Mouse (Mus musculus): ENCODE measurements around the gene Pcx. TPM values are rescaled to one million over a fixed set of nuclear protein-coding genes. Genes with fewer than 3 reads are reported as not detected.

Gene Pcx
- polyA plus RNA-seq, 1 experiment from 2014 or later, result 14.1 TPM

DNA sequence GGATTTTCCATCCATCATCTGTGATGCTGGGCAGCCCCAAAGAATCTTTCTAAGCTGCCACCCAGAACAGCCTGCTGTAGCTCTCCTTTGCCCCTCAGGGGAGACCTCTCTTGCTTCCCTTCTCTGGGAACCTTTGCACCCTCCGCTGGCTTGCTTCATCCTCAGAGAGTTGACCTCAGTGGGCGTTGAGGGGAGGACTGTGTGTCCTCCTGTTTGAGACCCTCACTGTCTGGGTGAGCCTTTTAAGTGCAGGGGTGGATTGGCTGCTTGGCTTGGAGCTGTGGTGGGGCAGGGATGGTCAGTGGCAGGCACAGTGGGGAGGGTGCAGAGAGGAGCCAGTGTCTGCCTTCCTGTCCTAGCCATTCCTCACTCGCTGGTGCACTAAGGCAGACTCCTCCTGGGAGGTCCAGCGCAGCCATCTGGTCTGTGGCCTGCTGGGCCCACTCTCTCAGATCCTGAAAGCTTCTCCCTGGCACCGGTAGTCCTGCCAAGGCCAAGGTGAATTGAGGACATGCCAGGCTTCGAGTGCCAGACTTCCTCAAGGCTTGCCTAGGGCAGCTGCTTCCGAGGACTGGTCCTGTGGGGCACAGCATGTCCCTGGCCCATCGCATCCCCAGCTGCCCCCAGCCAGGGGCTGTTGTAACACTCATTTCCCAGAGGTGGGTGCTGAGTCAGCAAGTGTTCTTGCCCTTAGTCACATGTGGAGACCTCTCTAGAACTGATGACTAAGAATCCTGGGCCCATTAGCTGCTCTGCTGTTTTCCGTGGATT, 17.6 kb upstream of the Pcx start:
- no peak overlapping the region for H3K27ac ChIP-seq (ENCODE audit: low read length)
- H3K4me3 ChIP-seq (ENCODE audit: low read length), result no peak overlapping the region
- H3K9ac ChIP-seq (ENCODE audit: low read length), result no peak overlapping the region
- H3K4me2 ChIP-seq (ENCODE audit: low read depth, low read length), result no peak overlapping the region
- no peaks in the 10 kb centered on the region; the same call in 1 of the 2 replicates for H3K27me3 ChIP-seq (ENCODE audit: control insufficient read depth, insufficient read depth, low read length)
- 61% methylated on average over 9 of the region's 9 CpGs for WGBS
- peaks cover 6% of the 10 kb centered on the region for H3K4me1 ChIP-seq (ENCODE audit: control insufficient read depth, insufficient read depth, low read length)
- no peak for ATAC-seq (replicated peaks; ENCODE audit: extremely low read depth, insufficient read depth, low FRiP score)
- H3K9me3 ChIP-seq (replicated peaks; ENCODE audit: control insufficient read depth, low read length), result no peaks in the 10 kb centered on the region
- H3K36me3 ChIP-seq (ENCODE audit: control insufficient read depth, insufficient read depth), result no peaks in the 10 kb centered on the region

- Histone ChIP-seq H3K9me3 (replicated peaks; ENCODE audit: control insufficient read depth, low read length) (no peaks in the 10 kb centered on the region), H3K27ac (ENCODE audit: low read length) (no peak overlapping the region), H3K36me3 (ENCODE audit: control insufficient read depth, insufficient read depth) (no peaks in the 10 kb centered on the region), H3K27me3 (ENCODE audit: control insufficient read depth, insufficient read depth, low read length) (no peaks in the 10 kb centered on the region; the same call in 1 of the 2 replicates), H3K4me3 (ENCODE audit: low read length) (no peak overlapping the region), H3K9ac (ENCODE audit: low read length) (no peak overlapping the region), H3K4me1 (ENCODE audit: control insufficient read depth, insufficient read depth, low read length) (no peaks in the 10 kb centered on the region), H3K4me2 (ENCODE audit: low read depth, low read length) (no peak overlapping the region)
- no peak for ATAC-seq (replicated peaks; ENCODE audit: extremely low read depth, insufficient read depth, low FRiP score)
- 59% methylated on average over 7 of the region's 7 CpGs for WGBS
Measured at GRCm38 (mm10) chr19:4494707-4495106, 15.6 kb upstream of the Pcx start.

DNA sequence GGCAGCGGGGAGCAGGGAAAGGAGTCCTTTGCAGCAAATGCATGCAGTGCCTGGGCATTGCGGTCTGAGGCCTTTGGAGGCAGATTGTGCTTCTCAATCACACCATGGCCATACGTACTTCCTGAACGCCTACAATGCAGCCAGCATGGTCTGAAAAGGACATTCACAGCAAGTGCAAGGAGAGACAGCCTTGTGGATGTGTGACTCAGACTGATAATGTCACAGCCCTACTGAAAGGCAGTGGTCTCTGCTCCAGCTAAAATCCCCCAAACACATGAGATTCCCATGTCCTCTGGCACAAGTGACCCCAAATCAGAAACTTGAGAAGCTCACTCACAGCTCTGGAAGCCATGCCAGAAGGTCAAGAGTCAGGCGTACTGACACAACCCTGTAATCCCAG, 14.5 kb upstream of the Pcx start:
- 81% methylated on average over 5 of the region's 5 CpGs for WGBS
- no peaks in the 10 kb centered on the region for H3K4me1 ChIP-seq (ENCODE audit: control insufficient read depth, insufficient read depth, low read length)
- no peak overlapping the region for H3K4me2 ChIP-seq (ENCODE audit: low read depth, low read length)
- no peak overlapping the region for H3K9ac ChIP-seq (ENCODE audit: low read length)
- no peak overlapping the region for H3K4me3 ChIP-seq (ENCODE audit: low read length)
- no peak for ATAC-seq (replicated peaks; ENCODE audit: extremely low read depth, insufficient read depth, low FRiP score)
- no peaks in the 10 kb centered on the region for H3K9me3 ChIP-seq (replicated peaks; ENCODE audit: control insufficient read depth, low read length)
- H3K27ac ChIP-seq (ENCODE audit: low read length), result no peak overlapping the region
- H3K36me3 ChIP-seq (ENCODE audit: control insufficient read depth, insufficient read depth), result no peaks in the 10 kb centered on the region
- no peaks in the 10 kb centered on the region; the same call in 1 of the 2 replicates for H3K27me3 ChIP-seq (ENCODE audit: control insufficient read depth, insufficient read depth, low read length)

- 89% methylated on average over 3 of the region's 3 CpGs for WGBS
- H3K9me3 ChIP-seq (replicated peaks; ENCODE audit: control insufficient read depth, low read length), result no peaks in the 10 kb centered on the region
- no peaks in the 10 kb centered on the region for H3K4me1 ChIP-seq (ENCODE audit: control insufficient read depth, insufficient read depth, low read length)
Measured at GRCm38 (mm10) chr19:4496535-4497262, 13.6 kb upstream of the Pcx start.

GRCm38 (mm10) chr19:4497263-4497973, 12.9 kb upstream of the Pcx start:
- Histone ChIP-seq H3K36me3 (ENCODE audit: control insufficient read depth, insufficient read depth) (no peaks in the 10 kb centered on the region), H3K4me1 (ENCODE audit: control insufficient read depth, insufficient read depth, low read length) (no peaks in the 10 kb centered on the region), H3K9me3 (replicated peaks; ENCODE audit: control insufficient read depth, low read length) (no peaks in the 10 kb centered on the region), H3K4me3 (ENCODE audit: low read length) (no peak overlapping the region), H3K4me2 (ENCODE audit: low read depth, low read length) (no peak overlapping the region), H3K27me3 (ENCODE audit: control insufficient read depth, insufficient read depth, low read length) (no peaks in the 10 kb centered on the region; the same call in 1 of the 2 replicates), H3K27ac (ENCODE audit: low read length) (no peak overlapping the region), H3K9ac (ENCODE audit: low read length) (no peak overlapping the region)
- peak; percentile 32; the same call in 1 of the 2 replicates for ATAC-seq (replicated peaks; ENCODE audit: extremely low read depth, insufficient read depth, low FRiP score)
- 6% methylated on average over 4 of the region's 4 CpGs for WGBS

More at GRCm38 (mm10) chr19:4496535-4497262, 13.6 kb upstream of the Pcx start:
- Histone ChIP-seq H3K4me3 (ENCODE audit: low read length) (no peak overlapping the region), H3K9ac (ENCODE audit: low read length) (no peak overlapping the region), H3K27ac (ENCODE audit: low read length) (no peak overlapping the region), H3K27me3 (ENCODE audit: control insufficient read depth, insufficient read depth, low read length) (no peaks in the 10 kb centered on the region; the same call in 1 of the 2 replicates), H3K36me3 (ENCODE audit: control insufficient read depth, insufficient read depth) (no peaks in the 10 kb centered on the region), H3K4me2 (ENCODE audit: low read depth, low read length) (no peak overlapping the region)
- ATAC-seq (replicated peaks; ENCODE audit: extremely low read depth, insufficient read depth, low FRiP score), result no peak; the same call in 1 of the 2 replicates

GRCm38 (mm10) chr19:4498062-4498933, 12.0 kb upstream of the Pcx start, which contains the start of gene 2010003K11Rik:
Gene 2010003K11Rik (minus strand): TSS chr19:4498583.
- Histone ChIP-seq H3K36me3 (ENCODE audit: control insufficient read depth, insufficient read depth) (no peaks in the 10 kb centered on the region), H3K4me3 (ENCODE audit: low read length) (no peak within 1 kb of the TSS), H3K27ac (ENCODE audit: low read length) (no peak within 1 kb of the TSS), H3K4me2 (ENCODE audit: low read depth, low read length) (no peak within 1 kb of the TSS), H3K4me1 (ENCODE audit: control insufficient read depth, insufficient read depth, low read length) (no peaks in the 10 kb centered on the region), H3K27me3 (ENCODE audit: control insufficient read depth, insufficient read depth, low read length) (no peaks in the 10 kb centered on the region; the same call in 1 of the 2 replicates), H3K9ac (ENCODE audit: low read length) (no peak within 1 kb of the TSS), H3K9me3 (replicated peaks; ENCODE audit: control insufficient read depth, low read length) (no peaks in the 10 kb centered on the region)
- no peak for ATAC-seq (replicated peaks; ENCODE audit: extremely low read depth, insufficient read depth, low FRiP score)
- 64% methylated on average over 16 of the region's 16 CpGs for WGBS

DNA sequence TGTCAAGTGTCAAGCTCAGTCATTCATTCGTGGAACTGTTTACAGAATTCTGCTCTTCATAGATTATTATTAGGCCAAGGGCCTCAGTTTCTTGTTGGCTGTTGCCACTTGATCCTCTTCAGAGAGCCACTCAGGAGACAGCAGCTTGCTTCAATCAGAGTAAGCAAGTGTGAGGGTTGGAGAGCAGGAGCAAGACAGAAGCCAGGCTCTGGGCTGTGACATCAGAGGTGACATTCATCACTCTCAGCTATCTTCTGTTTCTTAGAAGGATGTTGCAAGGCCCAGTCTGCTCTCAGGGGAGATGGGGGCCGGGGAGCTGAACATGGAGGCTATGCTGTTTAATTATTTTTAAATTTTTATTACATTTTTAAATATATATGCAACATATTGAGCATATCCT, 7.6 kb upstream of the Pcx start:
- no peak overlapping the region for H3K4me2 ChIP-seq (ENCODE audit: low read depth, low read length)
- H3K36me3 ChIP-seq (ENCODE audit: control insufficient read depth, insufficient read depth), result no peaks in the 10 kb centered on the region
- H3K9me3 ChIP-seq (replicated peaks; ENCODE audit: control insufficient read depth, low read length), result no peaks in the 10 kb centered on the region
- H3K27ac ChIP-seq (ENCODE audit: low read length), result no peak overlapping the region
- no peak overlapping the region for H3K4me3 ChIP-seq (ENCODE audit: low read length)
- no peaks in the 10 kb centered on the region for H3K27me3 ChIP-seq (ENCODE audit: control insufficient read depth, insufficient read depth, low read length)
- H3K9ac ChIP-seq (ENCODE audit: low read length), result no peak overlapping the region
- 31% methylated on average over 2 of the region's 2 CpGs for WGBS
- H3K4me1 ChIP-seq (ENCODE audit: control insufficient read depth, insufficient read depth, low read length), result no peaks in the 10 kb centered on the region
- ATAC-seq (replicated peaks; ENCODE audit: extremely low read depth, insufficient read depth, low FRiP score), result no peak

DNA sequence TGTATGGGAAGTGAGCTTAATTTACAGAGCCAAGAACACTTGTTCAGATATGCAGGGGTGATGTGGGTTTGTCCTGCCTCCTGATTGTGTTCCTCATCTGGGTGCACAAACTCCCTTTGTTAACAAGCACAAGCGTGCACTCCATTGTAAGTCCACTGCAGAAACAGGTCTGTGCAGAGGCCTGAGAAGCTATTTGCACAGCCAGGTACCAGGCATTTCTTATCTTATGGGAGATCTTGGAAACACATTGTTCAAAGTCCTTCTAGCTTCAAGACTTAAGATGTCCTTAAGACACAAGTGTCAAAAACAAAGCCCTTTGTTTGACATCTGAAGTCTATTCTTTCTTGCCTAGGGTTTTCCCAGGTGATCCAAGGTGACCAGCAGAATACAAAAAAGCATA, 5.4 kb upstream of the Pcx start:
- no peaks in the 10 kb centered on the region for H3K9me3 ChIP-seq (replicated peaks; ENCODE audit: control insufficient read depth, low read length)
- H3K27me3 ChIP-seq (ENCODE audit: control insufficient read depth, insufficient read depth, low read length), result no peaks in the 10 kb centered on the region
- H3K36me3 ChIP-seq (ENCODE audit: control insufficient read depth, insufficient read depth), result no peaks in the 10 kb centered on the region
- no peak overlapping the region for H3K27ac ChIP-seq (ENCODE audit: low read length)
- H3K9ac ChIP-seq (ENCODE audit: low read length), result no peak overlapping the region
- 92% methylated on average over 1 of the region's 1 CpGs for WGBS
- H3K4me2 ChIP-seq (ENCODE audit: low read depth, low read length), result no peak overlapping the region
- ATAC-seq (replicated peaks; ENCODE audit: extremely low read depth, insufficient read depth, low FRiP score), result no peak
- H3K4me3 ChIP-seq (ENCODE audit: low read length), result no peak overlapping the region
- H3K4me1 ChIP-seq (ENCODE audit: control insufficient read depth, insufficient read depth, low read length), result 0 out of 2 replicates have a peak, but pooled peaks cover 2% of the 10 kb centered on the region
